Mouse (Mus musculus) embryonic fibroblast, embryonic 13.5 days (primary cell): ENCODE measurements around the gene Fam180a. TPM values are rescaled to one million over a fixed set of nuclear protein-coding genes. Genes with fewer than 3 reads are reported as not detected.

Source experiments
- H3K27ac ChIP-seq: 2 replicates; pipeline ENCODE4 v1.5.1; 2012; ENCODE audit warnings: low read length, control low read depth, inconsistent platforms; ENCODE audit not compliant: insufficient read depth
- H3K4me1 ChIP-seq: 2 replicates; pipeline ENCODE4 v1.6.1; 2011; ENCODE audit warnings: low read length; ENCODE audit not compliant: control insufficient read depth, insufficient read depth
- H3K4me3 ChIP-seq: 2 replicates; pipeline ENCODE4 v1.5.1; 2011; ENCODE audit warnings: mild to moderate bottlenecking, control low read depth, low read length; ENCODE audit not compliant: insufficient read depth
- CTCF ChIP-seq: IDR thresholded peaks from 2 replicates; pipeline ENCODE4 v1.5.1; 2011; ENCODE audit warnings: mild to moderate bottlenecking, control low read depth, low read length, moderate library complexity, borderline replicate concordance; ENCODE audit not compliant: insufficient read depth
- POLR2A ChIP-seq: IDR thresholded peaks from 2 replicates; pipeline ENCODE4 v1.6.1; 2011; ENCODE audit warnings: low read depth, mild to moderate bottlenecking, control low read depth, low read length, moderate library complexity
- polyA plus RNA-seq: library from polyadenylated mRNA; stranded (reverse); fragments of >200 nt; gene quantifications from 2 replicates; pipeline ENCODE4 v1.2.4, GENCODE M21; 2011; ENCODE audit warnings: low read depth; ENCODE audit not compliant: missing spikeins, insufficient read length

The Fam180a gene
- polyA plus RNA-seq, 1 experiment = 3.0 TPM

- Histone ChIP-seq H3K4me3 (no peak overlapping the region), H3K27ac (no peak overlapping the region), H3K4me1 (0 out of 2 replicates have a peak, but pooled peaks cover 2% of the 10 kb centered on the region)
- no peak for TF ChIP-seq CTCF
- TF ChIP-seq POLR2A = no peak
These were observed 4.8 kb downstream of the Fam180a start for GRCm38 (mm10) chr6:35321105-35321504.

DNA sequence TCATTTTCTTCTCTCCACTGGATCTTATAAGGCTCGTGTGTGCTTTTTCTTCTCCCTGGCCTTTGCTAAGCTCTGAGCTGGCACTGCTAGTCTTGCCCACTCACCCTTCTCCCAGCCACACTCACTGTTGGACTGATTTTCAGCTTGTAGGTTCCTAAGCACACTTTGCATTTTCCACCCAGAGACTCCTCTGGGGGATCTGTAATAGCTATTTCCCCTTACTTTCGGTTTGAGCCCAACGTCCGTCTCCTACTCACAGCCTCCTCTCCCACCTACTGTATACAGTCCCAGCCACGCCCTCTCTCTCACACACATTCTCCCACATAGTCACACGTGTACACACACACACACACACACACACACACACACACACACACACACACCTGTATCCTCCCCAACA lies 6.1 kb downstream of the Fam180a start:
- TF ChIP-seq CTCF = no peak
- TF ChIP-seq POLR2A = no peak
- no peaks in the 10 kb centered on the region for H3K4me1 ChIP-seq
- H3K27ac ChIP-seq = no peak overlapping the region
- H3K4me3 ChIP-seq = no peak overlapping the region

DNA sequence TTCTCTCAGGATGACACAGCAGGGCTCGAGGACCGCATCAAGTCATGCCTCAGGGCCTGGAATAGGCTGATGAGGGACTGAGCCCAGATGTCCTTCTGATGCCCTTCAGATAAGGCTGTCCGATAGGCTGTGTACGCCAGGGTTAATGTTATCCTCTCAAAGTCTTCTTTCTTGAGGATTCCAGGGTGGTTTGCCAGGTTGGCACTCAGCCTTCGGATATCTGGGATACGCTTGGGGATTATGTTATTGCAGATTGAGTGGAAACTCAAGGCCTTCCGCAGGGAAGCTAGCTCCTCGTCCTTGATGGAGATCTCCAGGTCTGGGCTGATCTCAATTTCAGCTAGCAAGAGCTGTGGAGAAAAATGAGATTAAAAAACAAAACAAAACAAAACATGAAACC lies 12.4 kb downstream of the Fam180a start:
- TF ChIP-seq CTCF (no peak), POLR2A (no peak)
- Histone ChIP-seq H3K4me3 (no peak overlapping the region), H3K4me1 (no peaks in the 10 kb centered on the region), H3K27ac (no peak overlapping the region)

DNA sequence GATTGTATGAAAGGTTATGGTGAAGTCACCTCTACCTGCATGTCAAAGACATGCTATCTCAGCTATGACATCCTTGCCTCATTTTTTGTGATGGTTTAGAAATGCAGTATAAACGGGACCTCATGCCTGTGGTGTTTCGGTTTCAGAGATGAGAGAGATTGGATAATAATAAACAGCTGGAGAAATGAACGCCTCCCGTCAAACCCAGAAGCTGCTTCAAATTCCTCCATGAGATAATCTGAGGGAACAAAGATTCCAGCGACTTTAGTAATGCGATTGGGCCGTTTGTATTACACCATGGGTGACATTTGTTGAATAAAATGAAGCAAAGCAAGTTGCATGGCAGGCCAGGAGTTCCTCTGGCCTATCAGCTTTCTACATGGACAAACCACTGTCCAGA lies 16.5 kb downstream of the Fam180a start:
- no peak for TF ChIP-seq CTCF
- no peak for TF ChIP-seq POLR2A
- Histone ChIP-seq H3K27ac (peak overlapping the region; percentile 16), H3K4me1 (no peaks in the 10 kb centered on the region), H3K4me3 (no peak overlapping the region)

- H3K4me1 ChIP-seq = no peaks in the 10 kb centered on the region
- no peak within 1 kb of the TSS for H3K4me3 ChIP-seq
- H3K27ac ChIP-seq = no peak within 1 kb of the TSS
- TF ChIP-seq CTCF = no peak
- TF ChIP-seq POLR2A = no peak
These were observed 17.9 kb downstream of the Fam180a start, which contains the start of gene Slc13a4 for GRCm38 (mm10) chr6:35308037-35308436. Gene Slc13a4, minus strand, starts transcription at chr6:35308131.

- TF ChIP-seq CTCF (no peak), POLR2A (no peak)
- Histone ChIP-seq H3K27ac (no peak overlapping the region), H3K4me1 (no peaks in the 10 kb centered on the region), H3K4me3 (no peak overlapping the region)
These were observed 18.8 kb downstream of the Fam180a start for GRCm38 (mm10) chr6:35307136-35307535.

DNA sequence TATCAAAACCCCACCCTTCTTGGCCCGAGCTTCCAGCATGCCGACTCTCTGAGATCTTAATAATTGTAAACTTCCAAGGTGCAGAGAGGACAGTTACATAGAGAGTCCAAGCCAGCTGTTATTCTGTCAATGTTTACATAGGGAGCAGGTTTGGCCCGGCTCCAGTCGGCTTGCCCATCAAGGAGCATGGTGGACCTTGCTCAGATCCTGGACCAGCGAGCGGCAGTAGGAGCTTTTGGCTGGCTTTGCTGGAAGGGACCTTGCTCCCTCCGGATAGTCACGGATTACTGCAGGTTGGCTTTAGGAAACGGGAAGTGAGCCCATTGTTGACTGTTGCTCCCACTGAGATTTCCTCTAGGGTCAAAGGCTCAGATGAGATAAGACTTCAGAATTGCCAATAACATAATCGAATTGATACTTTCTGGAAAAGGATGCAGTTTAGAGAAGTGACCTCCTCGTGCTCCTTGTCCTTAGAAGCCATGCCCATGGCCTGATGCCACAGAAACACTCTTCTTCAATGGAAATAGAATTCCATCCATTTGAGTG lies 22.5 kb downstream of the Fam180a start:
- H3K4me3 ChIP-seq = no peak overlapping the region
- no peak overlapping the region for H3K27ac ChIP-seq
- TF ChIP-seq POLR2A = no peak
- TF ChIP-seq CTCF = no peak
- H3K4me1 ChIP-seq = no peaks in the 10 kb centered on the region

DNA sequence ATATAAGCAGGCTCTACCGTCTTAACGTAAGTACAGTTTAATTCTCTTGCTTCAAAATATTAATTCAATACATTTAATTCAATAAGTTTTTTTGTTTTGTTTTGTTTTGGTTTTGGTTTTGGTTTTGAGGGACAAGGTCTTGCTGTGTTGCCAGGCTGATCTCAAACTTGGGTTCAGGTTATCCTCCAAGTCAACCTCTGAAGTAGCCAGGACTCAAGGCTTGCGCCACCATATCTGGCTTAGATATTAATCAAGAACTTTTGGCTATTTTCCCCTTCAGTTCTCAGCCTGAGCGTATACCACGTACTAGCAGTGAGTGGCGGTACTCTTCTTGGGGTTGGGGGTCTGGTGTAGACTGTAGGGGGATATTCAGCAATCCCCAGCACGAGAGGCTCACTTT lies 23.4 kb downstream of the Fam180a start:
- no peak for TF ChIP-seq POLR2A
- TF ChIP-seq CTCF = no peak
- Histone ChIP-seq H3K4me3 (no peak overlapping the region), H3K27ac (no peak overlapping the region), H3K4me1 (no peaks in the 10 kb centered on the region)

- no peak for TF ChIP-seq POLR2A
- TF ChIP-seq CTCF = no peak
- Histone ChIP-seq H3K27ac (no peak overlapping the region), H3K4me1 (no peaks in the 10 kb centered on the region), H3K4me3 (no peak overlapping the region)
These were observed 27.6 kb downstream of the Fam180a start for GRCm38 (mm10) chr6:35298323-35298722.

DNA sequence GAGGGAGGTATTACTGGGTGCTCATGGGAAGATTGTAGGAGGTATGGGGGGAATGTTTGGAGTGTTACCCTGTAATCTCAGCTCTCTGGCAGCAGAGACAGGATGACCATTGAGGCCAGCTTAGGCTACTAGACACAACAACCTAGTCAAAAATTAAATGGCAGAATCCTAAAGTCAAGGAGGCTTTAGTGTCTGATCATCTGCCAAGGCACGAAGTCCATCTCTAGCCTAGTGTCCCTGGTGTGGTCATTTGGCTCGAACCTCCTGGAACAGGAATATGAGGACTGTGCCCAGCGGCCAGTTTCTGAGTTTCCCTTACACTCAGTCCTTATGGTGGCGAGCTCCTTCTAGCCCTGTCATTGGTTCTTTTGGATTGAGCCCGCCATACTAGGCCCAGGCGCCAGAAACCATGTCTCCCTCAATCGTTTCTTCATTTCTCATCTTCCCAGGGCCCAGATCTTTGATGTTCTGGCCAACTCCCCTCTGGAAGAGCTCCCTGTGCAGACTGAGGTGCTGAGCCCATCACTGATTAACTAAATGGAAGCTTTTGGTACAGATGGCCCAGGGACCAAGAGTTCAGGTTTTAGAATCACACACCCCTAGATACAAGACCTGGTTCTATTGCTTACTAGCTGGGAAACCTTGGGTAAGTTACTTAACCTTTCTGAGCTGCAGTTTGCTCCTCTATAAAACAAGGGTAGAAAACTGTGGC lies 28.3 kb downstream of the Fam180a start:
- Histone ChIP-seq H3K27ac (no peak overlapping the region), H3K4me3 (no peak overlapping the region), H3K4me1 (no peaks in the 10 kb centered on the region)
- TF ChIP-seq POLR2A = no peak
- no peak for TF ChIP-seq CTCF
